Mouse (Mus musculus) hematopoietic stem cell, adult 5-6 weeks (primary cell): ENCODE data around the gene Basp1. TPM values are rescaled to one million over a fixed set of nuclear protein-coding genes. Genes with fewer than 3 reads are reported as not detected.

Source experiments
- ATAC-seq, 2 experiments: fragments of 125-278 bp in 1 of 2; replicated peaks in 1 of 2; 2 replicates each; pipeline ENCODE4 v1.8.0; 2016 to 2017; ENCODE audit warnings: inconsistent platforms in 2 of 2, mild to moderate bottlenecking in 2 of 2, moderate number of reproducible peaks in 2 of 2, low read depth in 1 of 2, moderate TSS enrichment in 1 of 2; ENCODE audit not compliant: low FRiP score in 2 of 2, poor library complexity in 2 of 2, severe bottlenecking in 2 of 2, insufficient read depth in 1 of 2, low TSS enrichment in 1 of 2
- total RNA-seq: library from RNA; stranded (forward); fragments of 172-1452, 232-1000 nt; gene quantifications from 2 replicates; pipeline ENCODE4 v1.2.3, GENCODE M21; 2017

Gene Basp1
- total RNA-seq, 1 experiment from 2014 or later, result 33.2 TPM

GRCm38 (mm10) chr15:25387572-25387971 lies 26.0 kb downstream of the Basp1 start:
- ATAC-seq, result no peak

- no peak for ATAC-seq
Measured at GRCm38 (mm10) chr15:25380051-25380450, 33.5 kb downstream of the Basp1 start.

- ATAC-seq, result no peak
Measured at GRCm38 (mm10) chr15:25378707-25379106, 34.9 kb downstream of the Basp1 start.

- no peak for ATAC-seq
Measured at GRCm38 (mm10) chr15:25376914-25377313, 36.6 kb downstream of the Basp1 start.

- no peak for ATAC-seq
Measured at GRCm38 (mm10) chr15:25373486-25373885, 40.1 kb downstream of the Basp1 start.

- no peak for ATAC-seq
Measured at GRCm38 (mm10) chr15:25369522-25369921, 44.0 kb downstream of the Basp1 start.

GRCm38 (mm10) chr15:25365503-25365902 lies 48.1 kb downstream of the Basp1 start:
- no peak for ATAC-seq

GRCm38 (mm10) chr15:25364819-25365463 lies 48.6 kb downstream of the Basp1 start:
- no peak for ATAC-seq

GRCm38 (mm10) chr15:25364160-25364818 lies 49.3 kb downstream of the Basp1 start:
- peak; percentile 19 to 37; a peak in 2 of 4 replicates for ATAC-seq

- no peak for ATAC-seq
Measured at GRCm38 (mm10) chr15:25363636-25364035, 49.9 kb downstream of the Basp1 start.

- ATAC-seq, result no peak
Measured at GRCm38 (mm10) chr15:25360825-25361224, 52.7 kb downstream of the Basp1 start.

- ATAC-seq, result no peak
Measured at GRCm38 (mm10) chr15:25358680-25359097, 54.9 kb downstream of the Basp1 start.

- ATAC-seq, result peak; percentile 44 to 49; a peak in 3 of 4 replicates
Measured at GRCm38 (mm10) chr15:25355339-25355738, 58.2 kb downstream of the Basp1 start.

- ATAC-seq, result peak; percentile 88 to 92
Measured at GRCm38 (mm10) chr15:25354738-25355137, 58.8 kb downstream of the Basp1 start.

GRCm38 (mm10) chr15:25353498-25353897 lies 60.1 kb downstream of the Basp1 start:
- no peak for ATAC-seq

GRCm38 (mm10) chr15:25343263-25343662 lies 70.3 kb downstream of the Basp1 start:
- ATAC-seq, result no peak

- no peak for ATAC-seq
Measured at GRCm38 (mm10) chr15:25335277-25335676, 78.3 kb downstream of the Basp1 start.

GRCm38 (mm10) chr15:25331877-25332445 lies 81.6 kb downstream of the Basp1 start:
- ATAC-seq, result no peak
